Mouse (Mus musculus): ENCODE results near the gene Olfr670. TPM values are rescaled to one million over a fixed set of nuclear protein-coding genes. Genes with fewer than 3 reads are reported as not detected.
"Not testable (repeated sequence)": the region's sequence is repeated elsewhere in the genome, so short reads cannot be mapped to it uniquely, and the experiment has no call there.

Gene Olfr670
- total RNA-seq (2021): not detected
- long read RNA-seq, experiment 1: 0 reads
- long read RNA-seq, experiment 2: 0 reads

DNA sequence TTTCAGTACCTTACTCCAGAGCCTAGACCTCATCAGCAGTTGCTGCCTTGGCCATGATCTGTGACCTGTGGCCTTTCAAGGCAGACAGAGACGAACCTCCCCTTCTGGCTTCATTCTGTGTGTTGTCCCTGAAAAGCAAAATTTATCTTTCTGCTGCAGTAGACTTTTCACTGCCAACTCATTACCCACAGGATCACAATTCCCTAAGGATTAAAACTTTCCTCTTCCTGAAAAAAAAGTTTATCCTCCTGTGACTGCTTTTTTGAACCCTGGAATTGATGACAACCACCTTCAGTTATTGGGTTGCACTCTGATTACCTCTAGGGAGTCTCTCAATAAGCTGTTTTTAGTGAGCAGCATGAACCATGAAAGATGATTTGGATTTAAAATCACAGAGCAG lies at the start of gene Olfr670:
Gene Olfr670, minus strand, starts transcription at position 101 of the 400 bp plus-strand sequence.
- no peak for DNase-seq (ENCODE audit: low spot score)

DNA sequence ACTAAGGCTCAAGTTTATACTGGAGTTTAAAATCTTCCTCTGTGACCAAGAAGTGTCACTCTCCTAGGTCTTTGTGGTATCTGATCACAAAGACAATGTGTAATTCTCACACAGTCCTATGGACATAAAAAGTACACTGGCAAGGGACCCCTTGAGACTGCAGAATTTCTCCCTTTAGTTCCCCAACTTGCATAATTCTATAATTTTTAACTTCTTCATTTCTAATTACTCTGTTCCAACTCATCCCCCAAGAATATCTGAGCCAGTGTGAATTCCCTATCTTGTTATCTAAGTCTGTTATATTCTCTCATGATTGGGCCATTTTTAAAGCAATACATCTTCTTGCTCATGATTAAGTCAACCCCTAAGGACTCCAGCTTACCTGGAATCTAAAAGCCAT lies 39.5 kb upstream of the Olfr670 start, which contains the start of gene Olfr672:
Gene Olfr672, minus strand, starts transcription at position 101 of the 400 bp plus-strand sequence.
- DNase-seq (ENCODE audit: low spot score): no peak

DNA sequence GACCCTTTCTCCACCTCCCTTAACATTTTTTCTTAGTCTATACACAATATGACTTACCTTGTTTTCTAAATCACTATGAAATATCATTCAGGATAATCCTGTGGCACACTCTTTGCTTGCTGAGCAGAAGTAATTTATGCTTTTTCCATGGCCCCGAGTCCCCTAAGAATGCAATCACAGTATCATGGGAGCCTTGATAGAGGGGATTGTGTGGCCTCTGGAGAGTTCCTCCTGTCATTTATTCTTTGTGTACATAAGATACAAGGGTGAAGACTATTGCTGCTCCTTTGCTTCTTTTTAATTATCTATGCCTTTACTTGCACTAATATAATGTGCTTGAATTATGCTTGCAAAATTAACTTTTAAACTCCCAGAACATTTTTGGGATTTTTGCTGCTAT lies 16.6 kb upstream of the Olfr670 start, which contains the start of gene Olfr671:
Gene Olfr671, minus strand, starts transcription at position 101 of the 400 bp plus-strand sequence.
- DNase-seq (ENCODE audit: low spot score): no peak

DNA sequence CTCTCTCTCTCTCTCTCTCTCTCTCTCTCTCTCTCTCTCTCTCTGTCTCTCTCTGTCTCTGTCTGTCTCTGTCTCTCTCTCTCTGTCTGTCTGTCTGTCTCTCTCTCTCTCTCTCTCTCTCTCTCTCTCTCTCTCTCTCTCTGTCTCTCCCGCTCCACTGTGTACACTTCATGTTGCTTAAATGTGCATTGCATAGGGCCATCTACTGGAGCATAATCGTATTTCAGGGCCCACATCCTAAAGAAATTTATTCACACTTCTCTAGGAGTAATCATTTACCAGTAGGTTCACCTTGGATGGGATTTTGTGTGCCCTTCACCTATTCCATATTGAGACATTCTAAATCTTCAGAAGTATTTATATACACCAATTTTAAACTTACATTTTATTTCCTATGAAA lies 10.1 kb upstream of the Olfr670 start:
- not testable (repeated sequence) for DNase-seq (ENCODE audit: low spot score)

DNA sequence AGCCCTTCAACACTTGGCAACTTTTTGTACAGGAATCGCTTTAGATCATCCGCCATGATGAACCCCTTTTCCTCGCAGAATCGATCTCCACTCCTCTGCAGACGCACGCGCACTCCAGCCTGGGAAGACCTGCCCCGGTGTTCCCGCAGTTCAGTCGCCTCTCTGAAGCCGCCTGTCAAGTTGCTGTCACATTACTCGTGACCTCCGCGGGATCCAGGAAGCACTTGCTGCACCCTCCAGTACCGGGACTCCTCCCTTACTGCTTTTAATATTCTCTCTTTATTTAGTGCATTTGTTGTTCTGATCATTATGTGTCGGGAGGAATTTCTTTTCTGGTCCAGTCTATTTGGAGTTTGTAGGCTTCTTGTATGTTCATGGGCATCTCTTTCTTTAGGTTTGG lies 12.2 kb downstream of the Olfr670 start:
- DNase-seq (ENCODE audit: low spot score): not testable (repeated sequence)

DNA sequence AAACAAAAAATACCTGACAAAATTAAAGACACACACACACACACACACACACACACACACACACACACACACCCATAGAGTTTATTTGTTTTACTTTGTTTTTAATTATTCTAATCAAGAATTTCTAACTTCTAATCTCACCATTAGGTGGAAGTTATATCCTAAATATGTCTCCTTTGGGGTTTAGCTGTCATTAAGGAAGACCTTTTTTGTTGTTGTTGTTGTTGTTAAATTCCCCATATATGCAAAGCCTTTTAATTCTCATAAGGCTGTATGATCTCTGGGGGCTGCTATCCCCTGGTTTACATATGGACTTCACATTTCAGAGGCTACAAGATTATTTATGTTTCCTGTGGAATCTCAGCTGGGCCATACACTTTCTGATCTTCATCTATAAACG lies 28.5 kb downstream of the Olfr670 start, which contains the start of gene Olfr669:
Gene Olfr669, plus strand, starts transcription at position 301 of the 400 bp plus-strand sequence.
- DNase-seq (ENCODE audit: low spot score): no peak

DNA sequence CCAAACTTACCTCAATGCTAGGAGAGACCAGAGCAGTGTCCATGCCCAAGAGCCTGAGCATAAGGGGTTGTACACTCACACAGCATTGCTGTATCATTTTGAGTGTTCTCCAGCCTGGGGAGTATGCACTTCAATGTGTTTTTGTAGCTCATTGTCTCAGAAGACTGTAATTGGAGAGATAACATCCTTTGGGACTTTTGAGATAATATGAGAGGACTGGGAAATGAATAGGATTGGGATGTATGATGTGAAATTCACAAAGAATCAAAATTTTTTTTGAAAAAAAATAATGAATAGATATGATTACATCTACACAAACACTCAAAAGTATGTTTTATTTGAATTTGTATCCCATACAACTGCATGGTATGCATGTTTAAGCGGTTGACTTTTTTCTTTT lies 34.5 kb downstream of the Olfr670 start, which contains the start of gene Olfr668:
Gene Olfr668, minus strand, starts transcription at position 101 of the 400 bp plus-strand sequence.
- no peak for DNase-seq (ENCODE audit: low spot score)

DNA sequence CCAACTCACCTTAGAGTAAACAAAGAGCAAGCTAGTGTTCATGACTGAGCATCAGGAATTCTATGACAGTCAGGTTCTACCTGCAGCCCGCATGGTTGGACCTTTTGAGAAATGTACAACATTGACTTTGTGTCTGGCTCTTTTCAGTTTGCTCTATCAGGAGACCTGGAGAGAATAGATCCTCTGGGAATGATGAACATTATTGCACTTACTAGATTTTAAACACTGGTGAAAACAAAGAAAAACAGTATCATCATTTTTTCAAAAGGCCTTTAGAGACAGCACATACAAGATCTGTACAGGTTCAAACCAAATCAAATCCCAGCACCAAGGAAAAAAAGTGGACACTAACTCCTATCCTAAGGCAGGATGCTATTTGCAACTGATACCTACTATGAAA lies 41.0 kb downstream of the Olfr670 start, which contains the start of gene Olfr667:
Gene Olfr667, minus strand, starts transcription at position 101 of the 400 bp plus-strand sequence.
- DNase-seq (ENCODE audit: low spot score): no peak

Other genes starting within 250 kb of the Olfr670 start
- gene Usp17le, start 185.2 kb downstream of the Olfr670 start, total RNA-seq (2021): not detected
- gene Usp17lb, start 120.0 kb downstream of the Olfr670 start, total RNA-seq (2021): not detected
- not detected for gene Usp17la, start 105.6 kb downstream of the Olfr670 start, total RNA-seq (2021)
- gene Olfr665, start 84.6 kb downstream of the Olfr670 start, total RNA-seq (2021): not detected
- gene Olfr666, start 66.7 kb downstream of the Olfr670 start, total RNA-seq (2021): not detected
- gene Olfr667, start 41.1 kb downstream of the Olfr670 start, total RNA-seq (2021): not detected
- gene Olfr668, start 34.6 kb downstream of the Olfr670 start, total RNA-seq (2021): not detected
- gene Olfr669, start 28.4 kb downstream of the Olfr670 start, total RNA-seq (2021): not detected
- not detected for gene Olfr671, start 16.5 kb upstream of the Olfr670 start, total RNA-seq (2021)
- not detected for gene Olfr672, start 39.4 kb upstream of the Olfr670 start, total RNA-seq (2021)
- not detected for gene Olfr675, start 65.8 kb upstream of the Olfr670 start, total RNA-seq (2021)
- gene Olfr676, start 70.1 kb upstream of the Olfr670 start, total RNA-seq (2021): not detected
- not detected for gene Olfr677, start 88.8 kb upstream of the Olfr670 start, total RNA-seq (2021)
- gene Olfr678, start 101.9 kb upstream of the Olfr670 start, total RNA-seq (2021): not detected
- gene Olfr679, start 118.6 kb upstream of the Olfr670 start, total RNA-seq (2021): not detected
- gene Olfr680-ps1, start 130.2 kb upstream of the Olfr670 start, total RNA-seq (2021): not detected
- not detected for gene Olfr681, start 154.2 kb upstream of the Olfr670 start, total RNA-seq (2021)
- gene Olfr683, start 184.4 kb upstream of the Olfr670 start, total RNA-seq (2021): not detected
- not detected for gene Olfr684, start 201.0 kb upstream of the Olfr670 start, total RNA-seq (2021)
- not detected for gene Olfr685, start 223.4 kb upstream of the Olfr670 start, total RNA-seq (2021)
- not detected for gene Olfr686, start 244.9 kb upstream of the Olfr670 start, total RNA-seq (2021)

All from gastrocnemius, adult 18-20 months (tissue).